Comparison of ENCODE assay signal across 8 mouse cellular contexts in genomic region chr2:4300383-4300811, GRCm38 (mm10).
DNase-seq lines count a peak whose midpoint lies in the region; ATAC-seq and TF ChIP-seq lines count a peak whose summit lies in the region.

No protein-coding gene starts in this region.

- H3K4me3 ChIP-seq in heart, embryonic 13.5 days, result peak overlapping the region; percentile 58
- peak overlapping the region; percentile 61 for H3K4me3 ChIP-seq in limb, embryonic 10.5 days
- peak overlapping the region; percentile 22; the same call in 1 of the 2 replicates for H3K4me3 ChIP-seq in midbrain, postnatal 0 days (ENCODE audit: low read depth, low read length)

- H3K9me3 ChIP-seq in heart, embryonic 13.5 days, result no peaks in the 10 kb centered on the region
- no peaks in the 10 kb centered on the region for H3K9me3 ChIP-seq in limb, embryonic 10.5 days (replicated peaks)
- H3K9me3 ChIP-seq in midbrain, postnatal 0 days (ENCODE audit: low read length), result no peaks in the 10 kb centered on the region

- no peaks in the 10 kb centered on the region for H3K36me3 ChIP-seq in heart, embryonic 13.5 days
- H3K36me3 ChIP-seq in limb, embryonic 10.5 days, result 0 out of 2 replicates have a peak, but pooled peaks cover 2% of the 10 kb centered on the region
- H3K36me3 ChIP-seq in midbrain, postnatal 0 days (ENCODE audit: insufficient read depth, low read length), result no peaks in the 10 kb centered on the region

- 14% methylated on average over 13 of the region's 13 CpGs for WGBS in heart, embryonic 13.5 days
- 23% methylated on average over 13 of the region's 13 CpGs for WGBS in limb, embryonic 10.5 days
- WGBS in midbrain, postnatal 0 days, result 26% methylated on average over 13 of the region's 13 CpGs

- no peak for ATAC-seq in heart, embryonic 13.5 days (ENCODE audit: extremely low read depth, insufficient number of reproducible peaks, low FRiP score, low TSS enrichment)
- ATAC-seq in midbrain, postnatal 0 days (ENCODE audit: low FRiP score), result peak; percentile 32; the same call in 1 of the 2 replicates

- peaks cover 57% of the 10 kb centered on the region for H3K4me1 ChIP-seq in heart, embryonic 13.5 days
- peaks cover 75% of the 10 kb centered on the region for H3K4me1 ChIP-seq in limb, embryonic 10.5 days
- peaks cover 8% of the 10 kb centered on the region; the same call in 1 of the 2 replicates for H3K4me1 ChIP-seq in midbrain, postnatal 0 days (ENCODE audit: insufficient read depth, low read length)

- no peak for TF ChIP-seq CTCF in midbrain, postnatal 0 days (IDR thresholded peaks at IDR 0.05)

- peak overlapping the region; percentile 86 for H3K27ac ChIP-seq in heart, embryonic 13.5 days (replicated peaks)
- peak overlapping the region; percentile 95 for H3K27ac ChIP-seq in limb, embryonic 10.5 days
- H3K27ac ChIP-seq in midbrain, postnatal 0 days (ENCODE audit: low read depth, low read length), result peak overlapping the region; percentile 62

- H3K27me3 ChIP-seq in heart, embryonic 13.5 days (replicated peaks), result no peaks in the 10 kb centered on the region
- no peaks in the 10 kb centered on the region for H3K27me3 ChIP-seq in limb, embryonic 10.5 days (ENCODE audit: low read depth, poor library complexity, severe bottlenecking)
- no peaks in the 10 kb centered on the region for H3K27me3 ChIP-seq in midbrain, postnatal 0 days (ENCODE audit: insufficient read depth, low read length)

- peak overlapping the region; percentile 76 for H3K4me2 ChIP-seq in heart, embryonic 13.5 days
- H3K4me2 ChIP-seq in midbrain, postnatal 0 days (ENCODE audit: low read depth, low read length, poor library complexity, severe bottlenecking), result peak overlapping the region; percentile 47

- peak; percentile 51 for DNase-seq in Muller cell, postnatal 12 days (ENCODE audit: inconsistent ontology term)
- DNase-seq in embryo, embryonic 11 days, result peak; percentile 74
- DNase-seq in limb, embryonic 10.5 days (ENCODE audit: low spot score), result peak; percentile 76
- DNase-seq in midbrain, postnatal 0 days (ENCODE audit: low spot score), result peak; percentile 22
- DNase-seq in frontal cortex, adult 2 months (ENCODE audit: extremely low spot score in 1 of 2, low spot score in 1 of 2), result no peak
- no peak for DNase-seq in layer of hippocampus, adult 8-10 months (ENCODE audit: low spot score in 2 of 2)
- no peak for DNase-seq in layer of hippocampus, adult 9-10 months (ENCODE audit: low spot score)

- H3K9ac ChIP-seq in heart, embryonic 13.5 days, result peak overlapping the region; percentile 86
- no peak overlapping the region for H3K9ac ChIP-seq in midbrain, postnatal 0 days (replicated peaks; ENCODE audit: low read length, poor library complexity, severe bottlenecking)

Comparison
In these comparisons a context has a peak if more than half of its experiments do, and no peak if none do; other contexts are left out.
1. DNase-seq: peak in Muller cell, postnatal 12 days (single experiment), embryo, embryonic 11 days (single experiment), limb, embryonic 10.5 days (single experiment) and midbrain, postnatal 0 days (single experiment); none in frontal cortex, adult 2 months (0 of 2), layer of hippocampus, adult 8-10 months (0 of 2) and layer of hippocampus, adult 9-10 months (single experiment).
2. Peak in every context shown above with its lines, with median percentiles within 50 percentile points of each other: H3K27ac ChIP-seq and H3K4me3 ChIP-seq.